In the genomic region with DNA sequence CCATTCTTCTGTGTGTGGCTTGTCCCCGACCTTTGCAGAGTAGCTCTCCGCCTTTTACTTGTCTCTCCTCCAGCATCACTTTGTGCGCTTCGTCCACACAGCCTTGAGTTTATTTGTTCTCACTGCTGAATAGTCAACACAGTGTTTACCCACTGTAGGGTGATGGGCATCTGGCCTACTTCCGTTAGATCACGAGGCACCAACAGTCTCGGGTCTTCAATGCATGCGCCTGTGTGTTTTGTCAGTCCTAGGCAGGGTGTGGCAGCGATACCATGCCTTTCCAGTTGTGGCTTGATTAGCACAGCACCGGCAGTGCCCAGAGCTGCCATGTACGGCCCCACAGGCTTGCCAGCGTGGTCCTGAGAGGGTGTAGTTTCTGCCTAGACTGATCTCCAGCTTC, we compare ENCODE assay signal across 9 mouse cellular contexts. TPM values are rescaled to one million over a fixed set of nuclear protein-coding genes. Genes with fewer than 3 reads are reported as not detected.
DNase-seq lines count a peak whose midpoint lies in the region; ATAC-seq and TF ChIP-seq lines count a peak whose summit lies in the region.
"Had no signal": no experiment of that assay in that cellular context is flagged by ENCODE, and none has a peak within 500 bp of the region (broad histone marks: within the 10 kb centered on the region; RNA-seq: fewer than 3 reads in every experiment).

No protein-coding gene starts in this region.

- no peaks in the 10 kb centered on the region for H3K9me3 ChIP-seq in hindbrain, embryonic 13.5 days
- no peaks in the 10 kb centered on the region for H3K9me3 ChIP-seq in hindbrain, embryonic 11.5 days (ENCODE audit: control insufficient read depth, low read length)
- H3K9me3 ChIP-seq in ES-Bruce4 (replicated peaks; ENCODE audit: control insufficient read depth, insufficient read depth, low read length, poor library complexity, severe bottlenecking) = no peaks in the 10 kb centered on the region
- H3K9me3 ChIP-seq in embryonic facial prominence, embryonic 15.5 days (replicated peaks) = no peaks in the 10 kb centered on the region
- H3K9me3 ChIP-seq in lung, postnatal 0 days (ENCODE audit: low read length) = no peaks in the 10 kb centered on the region

- no peaks in the 10 kb centered on the region for H3K27me3 ChIP-seq in hindbrain, embryonic 13.5 days
- no peaks in the 10 kb centered on the region for H3K27me3 ChIP-seq in hindbrain, embryonic 11.5 days (ENCODE audit: control insufficient read depth, insufficient read depth, low read length)
- H3K27me3 ChIP-seq in ES-Bruce4 (ENCODE audit: control insufficient read depth, insufficient read depth, low read length, poor library complexity, severe bottlenecking) = no peaks in the 10 kb centered on the region
- H3K27me3 ChIP-seq in embryonic facial prominence, embryonic 15.5 days = no peaks in the 10 kb centered on the region
- H3K27me3 ChIP-seq in lung, postnatal 0 days (replicated peaks; ENCODE audit: insufficient read depth, low read length) = no peaks in the 10 kb centered on the region

- peak; percentile 98 for TF ChIP-seq EP300 in ES-Bruce4 (IDR thresholded peaks at IDR 0.05; ENCODE audit: insufficient read depth, low read depth, low read length)
- no peak for TF ChIP-seq EP300 in lung, postnatal 0 days (IDR thresholded peaks at IDR 0.05)

- peaks cover 74% of the 10 kb centered on the region for H3K4me1 ChIP-seq in hindbrain, embryonic 13.5 days (replicated peaks)
- peaks cover 21% of the 10 kb centered on the region for H3K4me1 ChIP-seq in hindbrain, embryonic 11.5 days (replicated peaks; ENCODE audit: control insufficient read depth, insufficient read depth, low read length)
- peaks cover 9% of the 10 kb centered on the region for H3K4me1 ChIP-seq in ES-Bruce4 (ENCODE audit: control insufficient read depth, insufficient read depth, low read length)
- H3K4me1 ChIP-seq in embryonic facial prominence, embryonic 15.5 days = peaks cover 81% of the 10 kb centered on the region
- peaks cover 34% of the 10 kb centered on the region; the same call in 1 of the 2 replicates for H3K4me1 ChIP-seq in lung, postnatal 0 days (ENCODE audit: insufficient read depth, low read depth, low read length)

- H3K36me3 ChIP-seq in hindbrain, embryonic 13.5 days = 0 out of 2 replicates have a peak, but pooled peaks cover 2% of the 10 kb centered on the region
- no peaks in the 10 kb centered on the region for H3K36me3 ChIP-seq in hindbrain, embryonic 11.5 days (ENCODE audit: control insufficient read depth, insufficient read depth, low read length)
- no peaks in the 10 kb centered on the region for H3K36me3 ChIP-seq in ES-Bruce4 (ENCODE audit: control insufficient read depth, insufficient read depth, low read length, poor library complexity, severe bottlenecking)
- H3K36me3 ChIP-seq in embryonic facial prominence, embryonic 15.5 days = peaks cover 11% of the 10 kb centered on the region
- no peaks in the 10 kb centered on the region for H3K36me3 ChIP-seq in lung, postnatal 0 days (ENCODE audit: insufficient read depth, low read length)

- TF ChIP-seq POLR2A in ES-Bruce4 (IDR thresholded peaks at IDR 0.05; ENCODE audit: insufficient read depth, low read length) = no peak

- H3K27ac ChIP-seq in hindbrain, embryonic 13.5 days = peak overlapping the region; percentile 37
- no peak overlapping the region for H3K27ac ChIP-seq in hindbrain, embryonic 11.5 days (ENCODE audit: low read depth, low read length)
- H3K27ac ChIP-seq in ES-Bruce4 (ENCODE audit: insufficient read depth, low read length) = peak overlapping the region; percentile 97
- H3K27ac ChIP-seq in embryonic facial prominence, embryonic 15.5 days (replicated peaks) = peak overlapping the region; percentile 36
- H3K27ac ChIP-seq in lung, postnatal 0 days (ENCODE audit: low read length) = peak overlapping the region; percentile 20

- H3K4me2 ChIP-seq in hindbrain, embryonic 13.5 days = no peak overlapping the region
- H3K4me2 ChIP-seq in hindbrain, embryonic 11.5 days (replicated peaks; ENCODE audit: low read depth, low read length) = no peak overlapping the region
- no peak overlapping the region for H3K4me2 ChIP-seq in embryonic facial prominence, embryonic 15.5 days (replicated peaks)
- H3K4me2 ChIP-seq in lung, postnatal 0 days (replicated peaks; ENCODE audit: low read depth, low read length) = no peak overlapping the region

- H3K4me3 ChIP-seq in hindbrain, embryonic 13.5 days = no peak overlapping the region
- H3K4me3 ChIP-seq in hindbrain, embryonic 11.5 days (ENCODE audit: low read depth, low read length) = no peak overlapping the region
- peak overlapping the region; percentile 11 for H3K4me3 ChIP-seq in ES-Bruce4 (ENCODE audit: low read depth, low read length)
- no peak overlapping the region for H3K4me3 ChIP-seq in embryonic facial prominence, embryonic 15.5 days (replicated peaks)
- no peak overlapping the region for H3K4me3 ChIP-seq in lung, postnatal 0 days (ENCODE audit: low read depth, low read length)

- no peak overlapping the region for H3K9ac ChIP-seq in hindbrain, embryonic 13.5 days
- H3K9ac ChIP-seq in hindbrain, embryonic 11.5 days (ENCODE audit: low read depth, low read length) = no peak overlapping the region
- peak overlapping the region; percentile 78 for H3K9ac ChIP-seq in ES-Bruce4 (ENCODE audit: low read depth, poor library complexity, severe bottlenecking)
- H3K9ac ChIP-seq in embryonic facial prominence, embryonic 15.5 days = no peak overlapping the region
- no peak overlapping the region for H3K9ac ChIP-seq in lung, postnatal 0 days (replicated peaks; ENCODE audit: low read depth)

- DNase-seq in hindbrain, embryonic 11.5 days (ENCODE audit: low spot score) = no peak
- DNase-seq in lung, postnatal 0 days (ENCODE audit: low spot score) = no peak
- no peak for DNase-seq in gastrocnemius, postnatal 4 days (ENCODE audit: low spot score in 2 of 2)
- no peak for DNase-seq in frontal cortex, postnatal 36 days (ENCODE audit: low spot score in 2 of 2)
- no peak for DNase-seq in frontal cortex, postnatal 25 days (ENCODE audit: low spot score in 2 of 2)
- DNase-seq: embryo, embryonic 11 days had no signal

- no peak for TF ChIP-seq CTCF in ES-Bruce4 (IDR thresholded peaks at IDR 0.05; ENCODE audit: low read depth, low read length)
- TF ChIP-seq CTCF in lung, postnatal 0 days (IDR thresholded peaks at IDR 0.05) = no peak

- ATAC-seq in hindbrain, embryonic 13.5 days (ENCODE audit: low FRiP score) = no peak
- no peak for ATAC-seq in hindbrain, embryonic 11.5 days (ENCODE audit: low FRiP score)
- no peak for ATAC-seq in embryonic facial prominence, embryonic 15.5 days (ENCODE audit: insufficient number of reproducible peaks, low FRiP score, low TSS enrichment, low read depth)
- peak; percentile 26 for ATAC-seq in lung, postnatal 0 days

- 66% methylated on average over 12 of the region's 12 CpGs for WGBS in hindbrain, embryonic 13.5 days
- WGBS in hindbrain, embryonic 11.5 days = 75% methylated on average over 12 of the region's 12 CpGs
- 60% methylated on average over 12 of the region's 12 CpGs for WGBS in embryonic facial prominence, embryonic 15.5 days
- WGBS in lung, postnatal 0 days = 32% methylated on average over 12 of the region's 12 CpGs

RNA-seq across cellular contexts. Expression of gene Prrc2b, which starts 13.6 kb away (rescaled TPM):
- polyA plus RNA-seq in hindbrain, embryonic 13.5 days (2015; fragmentation: Nextera tagmentation; extraction: Ambion mirVana) = 65.8 and 68.8 TPM in 2 replicates
- 57.6 and 69.0 TPM in 2 replicates for polyA plus RNA-seq in hindbrain, embryonic 11.5 days (2014; fragmentation: Nextera tagmentation; extraction: Ambion mirVana)
- polyA plus RNA-seq in ES-Bruce4 (2011; ENCODE audit: insufficient read depth, insufficient read length, low read depth, missing spikeins) = 106 and 112 TPM in 2 replicates
- 54.0 and 56.2 TPM in 2 replicates for polyA plus RNA-seq in embryonic facial prominence, embryonic 15.5 days (2015; fragmentation: Nextera tagmentation; extraction: Ambion mirVana)
- polyA plus RNA-seq in lung, postnatal 0 days (2015; fragmentation: Nextera tagmentation; extraction: Ambion mirVana) = 21.2 and 24.6 TPM in 2 replicates
- total RNA-seq in gastrocnemius, postnatal 4 days (2021) = 100 to 1,000 TPM; 142 to 154 TPM
